Mouse (Mus musculus): ENCODE data around the gene Prkar2b. TPM values are rescaled to one million over a fixed set of nuclear protein-coding genes. Genes with fewer than 3 reads are reported as not detected.

The Prkar2b gene
- polyA plus RNA-seq, 1 experiment, result 10.7 TPM

DNA sequence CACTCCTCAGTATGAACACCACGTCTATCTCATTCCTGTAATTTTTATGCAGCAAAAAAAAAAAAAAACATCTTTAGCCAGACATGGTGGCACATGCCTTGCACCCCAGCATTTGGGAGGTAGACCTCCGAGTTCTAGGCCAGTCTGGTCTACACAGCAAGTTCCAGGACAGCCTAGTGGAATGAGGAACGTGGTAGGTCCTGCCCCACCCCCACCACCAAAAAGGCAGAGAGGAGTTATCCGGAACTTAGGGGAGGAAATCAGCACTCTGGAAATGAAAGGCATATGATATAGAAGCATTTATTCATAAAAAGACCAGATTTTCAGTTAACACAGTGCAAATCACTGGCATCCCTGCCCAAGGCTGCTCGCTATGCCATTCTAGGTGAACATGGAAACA is 52.4 kb downstream of the Prkar2b start:
- Histone ChIP-seq H3K9me3 (ENCODE audit: control insufficient read depth, low read length) (no peaks in the 10 kb centered on the region), H3K4me3 (replicated peaks) (no peak overlapping the region), H3K27me3 (ENCODE audit: control insufficient read depth) (no peaks in the 10 kb centered on the region), H3K36me3 (ENCODE audit: control insufficient read depth) (peaks cover 77% of the 10 kb centered on the region), H3K4me1 (ENCODE audit: control insufficient read depth) (peaks cover 37% of the 10 kb centered on the region)
- TF ChIP-seq GATA1 (IDR thresholded peaks at IDR 0.05; ENCODE audit: low read length), result no peak
- no peak for TF ChIP-seq TAL1 (IDR thresholded peaks at IDR 0.05; ENCODE audit: low read length)

- no peaks in the 10 kb centered on the region for H3K27me3 ChIP-seq (ENCODE audit: control insufficient read depth)
- peaks cover 75% of the 10 kb centered on the region for H3K36me3 ChIP-seq (ENCODE audit: control insufficient read depth)
- H3K4me3 ChIP-seq (replicated peaks), result no peak overlapping the region
- no peak for TF ChIP-seq TAL1 (IDR thresholded peaks at IDR 0.05; ENCODE audit: low read length)
- TF ChIP-seq GATA1 (IDR thresholded peaks at IDR 0.05; ENCODE audit: low read length), result no peak
- H3K9me3 ChIP-seq (ENCODE audit: control insufficient read depth, low read length), result no peaks in the 10 kb centered on the region
- peaks cover 35% of the 10 kb centered on the region for H3K4me1 ChIP-seq (ENCODE audit: control insufficient read depth)
These were observed 53.5 kb downstream of the Prkar2b start for GRCm38 (mm10) chr12:32007646-32008045.

DNA sequence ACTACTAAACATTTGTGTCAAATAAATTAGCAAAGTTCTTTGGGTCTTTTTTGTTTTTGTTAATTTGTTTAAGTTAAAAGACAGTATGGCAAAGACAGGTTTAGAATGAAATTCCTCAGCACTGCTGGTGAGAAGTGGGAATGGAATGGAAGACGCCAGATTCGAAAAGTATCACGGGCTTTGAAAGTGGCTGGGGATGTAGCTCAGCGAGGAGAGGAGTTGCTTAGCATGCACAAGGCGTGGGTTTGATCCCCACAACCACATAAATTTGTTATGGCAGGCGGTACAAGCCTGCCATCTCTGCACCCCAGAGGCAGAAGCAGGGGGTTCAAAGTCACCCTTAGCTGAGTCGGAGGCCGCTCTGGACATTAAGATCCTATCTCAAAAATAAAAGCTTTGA is 54.1 kb downstream of the Prkar2b start:
- Histone ChIP-seq H3K36me3 (ENCODE audit: control insufficient read depth) (peaks cover 75% of the 10 kb centered on the region), H3K9me3 (ENCODE audit: control insufficient read depth, low read length) (no peaks in the 10 kb centered on the region), H3K27me3 (ENCODE audit: control insufficient read depth) (no peaks in the 10 kb centered on the region), H3K4me3 (replicated peaks) (no peak overlapping the region), H3K4me1 (ENCODE audit: control insufficient read depth) (peaks cover 37% of the 10 kb centered on the region)
- TF ChIP-seq TAL1 (IDR thresholded peaks at IDR 0.05; ENCODE audit: low read length) (no peak), GATA1 (IDR thresholded peaks at IDR 0.05; ENCODE audit: low read length) (no peak)

GRCm38 (mm10) chr12:32006391-32006929 is 54.6 kb downstream of the Prkar2b start:
- H3K36me3 ChIP-seq (ENCODE audit: control insufficient read depth), result peaks cover 76% of the 10 kb centered on the region
- H3K4me3 ChIP-seq (replicated peaks), result no peak overlapping the region
- H3K9me3 ChIP-seq (ENCODE audit: control insufficient read depth, low read length), result no peaks in the 10 kb centered on the region
- no peak for TF ChIP-seq GATA1 (IDR thresholded peaks at IDR 0.05; ENCODE audit: low read length)
- H3K27me3 ChIP-seq (ENCODE audit: control insufficient read depth), result no peaks in the 10 kb centered on the region
- H3K4me1 ChIP-seq (ENCODE audit: control insufficient read depth), result peaks cover 39% of the 10 kb centered on the region

DNA sequence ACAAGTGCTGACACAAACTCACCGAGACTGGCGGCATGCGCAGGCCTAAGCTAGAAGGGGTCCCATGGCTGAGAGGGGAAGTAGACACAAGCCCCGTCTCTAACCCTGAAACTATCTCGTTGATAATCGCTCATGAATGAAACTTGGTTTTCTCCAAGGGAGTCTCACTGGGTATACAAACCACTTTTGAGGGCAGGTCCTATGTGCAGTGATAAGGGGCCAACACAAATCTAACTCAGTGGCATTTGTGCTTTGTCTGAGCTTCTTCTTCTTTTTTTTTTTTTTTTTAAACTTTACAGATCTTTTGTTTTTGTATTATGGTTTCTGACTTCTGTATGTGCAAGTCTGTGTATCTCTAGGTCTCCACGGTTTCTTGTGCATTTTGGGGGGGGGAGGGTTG is 60.6 kb downstream of the Prkar2b start:
- Histone ChIP-seq H3K27me3 (ENCODE audit: control insufficient read depth) (no peaks in the 10 kb centered on the region), H3K9me3 (ENCODE audit: control insufficient read depth, low read length) (no peaks in the 10 kb centered on the region), H3K4me3 (replicated peaks) (no peak overlapping the region), H3K36me3 (ENCODE audit: control insufficient read depth) (peaks cover 78% of the 10 kb centered on the region), H3K4me1 (ENCODE audit: control insufficient read depth) (peaks cover 61% of the 10 kb centered on the region)
- TF ChIP-seq GATA1 (IDR thresholded peaks at IDR 0.05; ENCODE audit: low read length) (no peak), TAL1 (IDR thresholded peaks at IDR 0.05; ENCODE audit: low read length) (no peak)

DNA sequence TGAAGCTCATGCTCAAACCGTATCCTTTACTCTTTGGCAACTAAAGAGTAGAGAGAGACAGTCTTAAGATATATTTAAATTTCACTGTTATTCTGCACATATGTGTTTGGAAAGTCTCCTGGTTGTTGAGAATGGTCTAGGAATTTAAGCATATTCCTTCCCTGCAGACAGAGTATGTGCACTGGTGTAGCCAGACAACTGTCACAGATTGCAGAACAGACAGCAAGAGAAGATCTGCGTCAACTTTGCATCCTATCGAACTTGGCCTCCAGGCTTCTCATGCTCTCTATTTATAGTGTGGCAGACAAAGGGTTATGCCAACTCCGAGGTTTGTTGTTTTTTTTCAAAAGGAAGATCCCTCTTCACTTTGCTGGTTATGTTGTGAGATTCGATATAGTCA is 62.4 kb downstream of the Prkar2b start:
- H3K4me3 ChIP-seq (replicated peaks), result no peak overlapping the region
- no peaks in the 10 kb centered on the region for H3K27me3 ChIP-seq (ENCODE audit: control insufficient read depth)
- H3K36me3 ChIP-seq (ENCODE audit: control insufficient read depth), result peaks cover 81% of the 10 kb centered on the region
- H3K9me3 ChIP-seq (ENCODE audit: control insufficient read depth, low read length), result no peaks in the 10 kb centered on the region
- H3K4me1 ChIP-seq (ENCODE audit: control insufficient read depth), result peaks cover 72% of the 10 kb centered on the region
- TF ChIP-seq GATA1 (IDR thresholded peaks at IDR 0.05; ENCODE audit: low read length), result no peak
- no peak for TF ChIP-seq TAL1 (IDR thresholded peaks at IDR 0.05; ENCODE audit: low read length)

GRCm38 (mm10) chr12:31997328-31997878 is 63.7 kb downstream of the Prkar2b start:
- TF ChIP-seq GATA1 (IDR thresholded peaks at IDR 0.05; ENCODE audit: low read length) (no peak), TAL1 (IDR thresholded peaks at IDR 0.05; ENCODE audit: low read length) (no peak)
- Histone ChIP-seq H3K4me3 (replicated peaks) (no peak overlapping the region), H3K9me3 (ENCODE audit: control insufficient read depth, low read length) (no peaks in the 10 kb centered on the region), H3K4me1 (ENCODE audit: control insufficient read depth) (peaks cover 76% of the 10 kb centered on the region), H3K36me3 (ENCODE audit: control insufficient read depth) (peaks cover 85% of the 10 kb centered on the region), H3K27me3 (ENCODE audit: control insufficient read depth) (no peaks in the 10 kb centered on the region)

- peak overlapping the region; percentile 27 for H3K4me3 ChIP-seq (replicated peaks)
- no peaks in the 10 kb centered on the region for H3K9me3 ChIP-seq (ENCODE audit: control insufficient read depth, low read length)
- H3K36me3 ChIP-seq (ENCODE audit: control insufficient read depth), result peaks cover 85% of the 10 kb centered on the region
- no peaks in the 10 kb centered on the region for H3K27me3 ChIP-seq (ENCODE audit: control insufficient read depth)
- TF ChIP-seq TAL1 (IDR thresholded peaks at IDR 0.05; ENCODE audit: low read length) (no peak), GATA1 (IDR thresholded peaks at IDR 0.05; ENCODE audit: low read length) (peak; percentile 43; the same call in 1 of the 2 replicates)
- peaks cover 72% of the 10 kb centered on the region for H3K4me1 ChIP-seq (ENCODE audit: control insufficient read depth)
These were observed 64.2 kb downstream of the Prkar2b start for GRCm38 (mm10) chr12:31996877-31997276.

- Histone ChIP-seq H3K9me3 (ENCODE audit: control insufficient read depth, low read length) (no peaks in the 10 kb centered on the region), H3K36me3 (ENCODE audit: control insufficient read depth) (peaks cover 92% of the 10 kb centered on the region), H3K27me3 (ENCODE audit: control insufficient read depth) (no peaks in the 10 kb centered on the region), H3K4me3 (replicated peaks) (no peak overlapping the region), H3K4me1 (ENCODE audit: control insufficient read depth) (peaks cover 49% of the 10 kb centered on the region)
- no peak for TF ChIP-seq TAL1 (IDR thresholded peaks at IDR 0.05; ENCODE audit: low read length)
- no peak for TF ChIP-seq GATA1 (IDR thresholded peaks at IDR 0.05; ENCODE audit: low read length)
These were observed 70.5 kb downstream of the Prkar2b start for GRCm38 (mm10) chr12:31990575-31990974.

DNA sequence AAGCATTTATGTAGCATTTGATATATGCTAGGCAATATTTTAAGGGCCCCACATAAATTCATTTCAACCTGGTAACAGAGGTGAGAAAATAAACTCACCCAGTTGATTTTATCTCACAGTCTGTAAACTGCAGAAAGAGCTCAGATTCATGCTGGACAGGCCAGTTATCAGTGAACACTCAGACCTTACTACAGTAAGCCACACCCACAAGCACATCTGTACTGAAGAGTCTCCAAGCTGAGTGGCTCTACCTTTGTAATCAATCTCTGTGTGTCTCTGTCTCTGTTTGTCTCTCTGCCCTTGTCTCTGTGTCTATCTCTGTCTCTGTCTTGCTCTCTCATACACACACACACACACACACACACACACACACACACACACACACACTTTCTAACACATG is 71.4 kb downstream of the Prkar2b start:
- Histone ChIP-seq H3K27me3 (ENCODE audit: control insufficient read depth) (no peaks in the 10 kb centered on the region), H3K9me3 (ENCODE audit: control insufficient read depth, low read length) (no peaks in the 10 kb centered on the region), H3K36me3 (ENCODE audit: control insufficient read depth) (peaks cover 98% of the 10 kb centered on the region), H3K4me1 (ENCODE audit: control insufficient read depth) (peaks cover 49% of the 10 kb centered on the region), H3K4me3 (replicated peaks) (no peak overlapping the region)
- TF ChIP-seq GATA1 (IDR thresholded peaks at IDR 0.05; ENCODE audit: low read length) (no peak), TAL1 (IDR thresholded peaks at IDR 0.05; ENCODE audit: low read length) (no peak)

Data from erythroblast, embryonic 14.5 days (primary cell).